Mouse (Mus musculus) liver (tissue): ENCODE measurements at regions not wholly inside any gene's neighbourhood (a gene's known extent, or its start where the extent isn't known, plus 50 kb on each side); places are given as distances from the start of the nearest gene placed in this dataset.

ENCODE experiments used
- DNase-seq: peaks from one replicate; pipeline ENCODE4 v3.0.0-alpha.2; 2020; ENCODE audit warnings: mixed read lengths

DNA sequence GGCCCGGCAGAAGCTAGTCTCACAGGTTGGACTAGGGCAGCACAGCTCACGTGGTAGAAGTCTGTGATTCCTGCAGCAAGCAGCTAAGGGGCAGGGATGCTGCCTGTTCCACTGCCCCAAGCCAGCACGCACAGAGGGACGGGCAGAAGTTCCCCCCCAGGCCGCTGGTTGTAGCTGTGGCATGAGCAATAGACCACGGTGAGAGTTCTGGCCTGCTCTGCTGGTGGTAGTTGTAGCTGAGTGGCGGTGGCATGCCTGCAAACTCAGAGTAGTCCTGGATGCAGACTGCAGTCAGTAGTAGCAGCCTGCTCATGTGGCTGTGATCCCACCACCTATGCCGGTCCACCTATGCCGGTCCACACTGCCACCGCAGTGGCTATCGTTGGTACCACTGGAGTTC, 71.5 kb upstream of the Rpl39l start:
- DNase-seq: no peak

DNA sequence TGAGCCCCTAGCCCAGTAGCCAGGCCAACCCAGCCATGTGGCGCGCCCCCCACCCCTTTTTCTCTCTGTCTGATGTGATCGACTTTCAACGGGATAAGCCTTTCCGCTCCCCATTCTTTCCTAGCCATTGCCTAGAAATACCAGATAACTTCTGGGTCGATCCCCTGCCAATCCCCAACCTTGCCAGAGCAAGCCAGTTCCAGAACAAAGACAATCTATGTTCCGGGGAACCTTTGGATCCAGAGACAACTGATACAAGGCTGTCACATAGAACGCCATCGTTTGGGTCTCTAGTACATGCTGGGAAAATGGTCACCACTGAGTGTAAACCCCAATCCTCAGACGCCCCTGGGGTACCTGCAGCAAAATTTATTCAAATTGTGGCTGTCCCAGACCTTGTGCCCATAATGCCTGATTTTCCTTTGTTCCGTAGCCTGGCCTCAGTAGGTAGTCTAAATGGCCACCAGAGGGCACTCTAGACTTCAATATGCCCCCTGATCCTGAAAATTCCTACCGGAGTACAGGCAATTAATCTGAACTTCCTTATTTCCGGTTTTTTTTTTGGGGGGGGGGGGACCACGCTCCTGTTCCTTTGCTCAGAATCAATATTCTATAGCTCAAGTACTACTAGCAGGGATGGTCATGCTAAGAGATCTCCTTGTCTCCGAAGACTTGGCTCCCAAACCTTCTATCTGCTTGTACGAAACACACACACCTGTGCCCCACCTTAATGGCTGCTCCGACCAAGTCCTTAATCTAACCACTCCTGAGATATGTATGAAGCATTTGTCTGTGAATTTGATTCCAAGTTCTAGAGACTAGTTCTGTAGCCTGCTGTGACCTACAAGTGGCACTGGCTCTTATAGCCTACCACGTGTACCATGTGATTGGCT, 81.3 kb upstream of the Rpl39l start:
- DNase-seq: no peak

DNA sequence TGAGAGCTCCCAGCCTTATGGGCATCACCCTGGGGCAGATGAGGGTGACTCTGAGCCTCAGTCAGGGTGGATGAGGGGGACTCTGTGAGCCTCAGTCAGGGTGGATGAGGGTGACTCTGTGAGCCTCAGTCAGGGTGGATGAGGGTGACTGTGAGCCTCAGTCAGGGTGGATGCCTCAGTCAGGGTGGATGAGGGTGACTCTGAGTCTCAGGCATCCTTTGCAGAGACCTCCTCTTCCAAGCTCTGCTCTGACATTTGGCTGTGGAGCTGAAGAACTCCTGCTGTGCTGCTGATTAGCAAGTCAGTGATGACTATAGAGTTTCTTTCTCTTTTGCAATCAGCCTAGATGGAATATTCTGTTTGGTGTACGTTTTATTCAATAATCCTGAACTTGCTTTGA, 83.7 kb upstream of the Rpl39l start:
- DNase-seq: no peak

DNA sequence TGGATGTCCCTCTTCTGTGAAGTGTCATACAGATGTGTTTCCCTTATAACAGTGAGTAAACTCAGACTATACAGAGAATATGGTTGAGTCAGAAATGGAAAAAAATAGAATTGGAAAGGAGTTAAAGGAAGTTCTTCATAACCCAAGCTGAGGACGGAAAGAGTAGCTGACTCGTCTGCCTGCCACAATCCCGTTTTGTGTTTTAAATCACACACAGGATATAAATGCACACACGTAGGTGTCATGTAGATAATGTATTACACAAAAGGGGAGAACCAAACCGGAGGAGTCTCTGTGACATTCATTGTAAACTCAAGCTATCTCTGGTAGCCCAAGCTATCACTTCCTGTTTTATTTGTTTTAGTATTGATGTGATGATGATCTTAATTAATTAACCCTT, 84.6 kb upstream of the Rpl39l start:
- DNase-seq: no peak

DNA sequence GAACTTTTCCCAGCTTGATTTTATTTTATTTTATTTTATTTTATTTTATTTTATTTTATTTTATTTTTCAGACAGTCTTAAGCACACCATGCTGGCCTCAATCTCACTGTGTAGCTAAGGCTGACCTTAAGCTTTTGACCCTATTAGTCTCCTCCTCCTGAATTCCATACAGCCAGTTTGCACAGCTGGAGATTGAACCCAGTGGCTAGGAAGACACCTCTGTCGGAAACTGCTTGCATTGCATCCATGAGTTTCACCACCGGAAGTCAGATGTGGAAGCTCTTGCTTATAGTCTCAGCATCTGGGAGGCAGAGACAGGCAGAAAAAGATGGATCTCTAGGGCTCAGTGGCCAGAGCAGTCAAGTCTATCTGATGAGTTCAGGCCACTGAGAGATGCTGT, 86.4 kb upstream of the Grin2a start:
- DNase-seq: no peak

DNA sequence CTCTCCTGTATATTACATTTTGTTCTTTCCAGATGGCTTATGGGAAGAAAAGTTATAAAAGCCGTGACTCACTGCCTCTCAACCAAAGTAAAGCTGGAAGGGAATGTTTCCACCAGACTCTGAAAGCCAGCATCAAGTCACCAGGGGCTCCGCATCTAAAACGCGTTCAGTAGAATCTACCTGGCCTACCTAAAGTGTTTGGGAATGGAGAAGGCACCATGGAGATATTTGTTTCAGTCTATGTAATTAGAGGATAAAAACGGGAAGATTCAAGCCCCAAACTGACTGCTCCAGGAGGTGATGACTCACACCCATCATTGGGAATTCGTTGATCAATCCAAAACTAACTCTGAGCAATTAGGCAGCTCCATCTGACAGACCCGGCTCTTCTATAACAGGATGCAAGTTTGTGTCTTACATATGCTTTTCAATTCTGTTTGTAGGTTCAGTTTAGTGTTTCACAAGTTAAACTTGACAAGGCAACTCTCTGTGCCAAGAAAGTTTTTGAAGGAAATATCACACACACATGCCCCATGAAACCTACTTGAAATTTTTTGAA, 84.8 kb upstream of the Grin2a start:
- DNase-seq: no peak

DNA sequence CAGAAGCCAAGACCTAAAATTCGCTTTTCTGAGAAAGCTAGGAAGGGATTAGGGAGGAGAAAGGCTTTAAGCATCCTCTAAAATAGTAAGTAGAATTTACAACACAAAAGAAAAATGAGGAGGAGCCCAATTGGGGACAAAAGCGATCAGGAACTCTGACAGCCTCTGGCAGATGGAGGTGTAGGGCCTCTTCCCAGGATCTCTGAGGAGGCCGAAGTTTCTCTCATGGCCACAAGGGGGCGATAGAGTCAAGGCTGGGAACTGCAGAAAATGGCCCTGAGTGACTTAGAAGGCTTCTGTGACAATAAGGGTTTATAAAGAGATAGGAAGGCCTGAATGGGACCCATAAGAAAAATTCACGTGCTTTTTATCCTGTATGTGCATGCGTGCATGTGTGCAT, 77.8 kb upstream of the Grin2a start:
- peak; percentile 28 for DNase-seq

DNA sequence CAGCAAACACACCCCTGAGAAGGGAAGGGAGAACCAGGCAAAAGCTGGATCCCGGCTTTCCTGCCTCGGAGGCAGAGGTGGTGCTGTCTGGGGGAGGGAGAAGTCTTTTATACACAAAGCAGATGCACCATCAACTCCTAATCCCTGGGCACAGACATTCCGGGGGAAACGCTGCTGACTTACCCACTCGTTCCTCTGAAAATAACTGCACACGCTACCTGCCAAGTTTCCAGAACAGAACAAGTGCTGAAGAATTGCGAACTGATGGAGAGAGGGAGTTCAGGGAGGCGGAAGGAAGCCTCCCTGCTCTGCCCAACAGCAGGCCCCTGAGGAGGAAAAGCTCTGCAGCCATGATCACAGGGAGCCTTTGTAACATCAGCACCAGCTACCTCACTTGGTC, 68.1 kb upstream of the Grin2a start:
- no peak for DNase-seq

DNA sequence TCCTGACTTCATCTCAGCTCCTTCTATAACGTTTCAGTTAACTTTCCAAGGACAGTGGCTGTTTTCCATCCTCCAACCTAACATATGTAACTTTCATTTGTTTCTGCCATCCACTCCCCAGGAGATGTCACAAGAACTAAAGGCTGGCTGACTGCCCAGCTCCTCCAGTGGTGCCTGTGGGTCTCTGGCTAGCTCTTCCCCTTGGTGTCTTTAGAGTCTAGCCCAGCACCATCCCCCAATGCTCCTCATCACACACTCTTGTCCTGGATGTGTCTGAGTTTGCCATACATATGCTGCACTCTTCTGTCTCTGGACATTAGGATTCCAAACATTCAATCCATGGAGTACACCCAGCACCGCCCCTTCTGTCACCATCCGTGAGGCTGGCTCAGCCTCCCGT, 62.7 kb upstream of the Grin2a start:
- no peak for DNase-seq
